Mouse (Mus musculus) naive thymus-derived CD4-positive, alpha-beta T cell, adult 2 months (primary cell): Measurements from ENCODE around the gene Gramd2.
A peak's percentile ranks its signal among the peaks of the same experiment; 100 is the strongest.

Experiments
- DNase-seq: peaks from one replicate; pipeline ENCODE4 v3.0.0-alpha.2; 2011; ENCODE audit warnings: low read depth

The Gramd2 gene

GRCm38 (mm10) chr9:59668473-59668872, 11.5 kb upstream of the Gramd2 start:
- no peak for DNase-seq

- peak; percentile 43 for DNase-seq
Measured at GRCm38 (mm10) chr9:59669172-59669571, 10.8 kb upstream of the Gramd2 start.

- DNase-seq, result no peak
Measured at GRCm38 (mm10) chr9:59672195-59672894, 7.6 kb upstream of the Gramd2 start.

- DNase-seq, result no peak
Measured at GRCm38 (mm10) chr9:59673427-59673826, 6.5 kb upstream of the Gramd2 start.

- DNase-seq, result no peak
Measured at GRCm38 (mm10) chr9:59675598-59675997, 4.3 kb upstream of the Gramd2 start.

- DNase-seq, result peak; percentile 58
Measured at GRCm38 (mm10) chr9:59678313-59678712, 1.6 kb upstream of the Gramd2 start.

- no peak for DNase-seq
Measured at GRCm38 (mm10) chr9:59680534-59680875, 561 bp downstream of the Gramd2 start.

- no peak for DNase-seq
Measured at GRCm38 (mm10) chr9:59684020-59684419, 4.1 kb downstream of the Gramd2 start.

GRCm38 (mm10) chr9:59687416-59688046, 7.6 kb downstream of the Gramd2 start:
- no peak for DNase-seq

- no peak for DNase-seq
Measured at GRCm38 (mm10) chr9:59691635-59692094, 11.7 kb downstream of the Gramd2 start.

- no peak for DNase-seq
Measured at GRCm38 (mm10) chr9:59692145-59692544, 12.2 kb downstream of the Gramd2 start.

- no peak for DNase-seq
Measured at GRCm38 (mm10) chr9:59694571-59695450, 14.9 kb downstream of the Gramd2 start.

- no peak for DNase-seq
Measured at GRCm38 (mm10) chr9:59695451-59695813, 15.5 kb downstream of the Gramd2 start.

GRCm38 (mm10) chr9:59696381-59696780, 16.4 kb downstream of the Gramd2 start:
- DNase-seq, result no peak

GRCm38 (mm10) chr9:59701094-59701493, 21.1 kb downstream of the Gramd2 start:
- no peak for DNase-seq

GRCm38 (mm10) chr9:59703099-59703498, 23.2 kb downstream of the Gramd2 start:
- DNase-seq, result no peak

GRCm38 (mm10) chr9:59706850-59707825, 27.2 kb downstream of the Gramd2 start:
- no peak for DNase-seq

- DNase-seq, result no peak
Measured at GRCm38 (mm10) chr9:59709225-59709624, 29.3 kb downstream of the Gramd2 start.

GRCm38 (mm10) chr9:59716275-59716898, 36.4 kb downstream of the Gramd2 start:
- no peak for DNase-seq

GRCm38 (mm10) chr9:59718237-59718636, 38.3 kb downstream of the Gramd2 start:
- DNase-seq, result no peak

GRCm38 (mm10) chr9:59721144-59721543, 41.2 kb downstream of the Gramd2 start:
- DNase-seq, result no peak
